Mouse (Mus musculus) layer of hippocampus, postnatal 14 days (tissue): ENCODE results near the gene Atxn1. TPM values are rescaled to one million over a fixed set of nuclear protein-coding genes. Genes with fewer than 3 reads are reported as not detected.

Source experiments
- DNase-seq, 2 experiments: peaks; one replicate each; pipeline ENCODE4 v3.0.0; 2021 to 2022; ENCODE audit warnings: low spot score in 2 of 2, mixed read lengths in 1 of 2
- long read RNA-seq, 2 experiments: library from polyadenylated mRNA; stranded (forward); transcript quantifications; one replicate each; pipeline ENCODE4 v2.0.0; 2021
- total RNA-seq, 2 experiments: library from RNA; stranded (reverse); gene quantifications; 2 replicates each; pipeline ENCODE4 v1.2.3; 2021

The Atxn1 gene
- 100 to 1,000 TPM in 1 of 2 experiments, 10 to 100 TPM in 1; 92.4 to 124 TPM for total RNA-seq
- long read RNA-seq, experiment 1, partial matches to known transcripts = 0 of 5 reads
- long read RNA-seq, experiment 1, other reads (novel, unspliced or antisense) = 5 of 5 reads
- long read RNA-seq, experiment 2, partial matches to known transcripts = 0 of 8 reads
- long read RNA-seq, experiment 2, other reads (novel, unspliced or antisense) = 8 of 8 reads

DNA sequence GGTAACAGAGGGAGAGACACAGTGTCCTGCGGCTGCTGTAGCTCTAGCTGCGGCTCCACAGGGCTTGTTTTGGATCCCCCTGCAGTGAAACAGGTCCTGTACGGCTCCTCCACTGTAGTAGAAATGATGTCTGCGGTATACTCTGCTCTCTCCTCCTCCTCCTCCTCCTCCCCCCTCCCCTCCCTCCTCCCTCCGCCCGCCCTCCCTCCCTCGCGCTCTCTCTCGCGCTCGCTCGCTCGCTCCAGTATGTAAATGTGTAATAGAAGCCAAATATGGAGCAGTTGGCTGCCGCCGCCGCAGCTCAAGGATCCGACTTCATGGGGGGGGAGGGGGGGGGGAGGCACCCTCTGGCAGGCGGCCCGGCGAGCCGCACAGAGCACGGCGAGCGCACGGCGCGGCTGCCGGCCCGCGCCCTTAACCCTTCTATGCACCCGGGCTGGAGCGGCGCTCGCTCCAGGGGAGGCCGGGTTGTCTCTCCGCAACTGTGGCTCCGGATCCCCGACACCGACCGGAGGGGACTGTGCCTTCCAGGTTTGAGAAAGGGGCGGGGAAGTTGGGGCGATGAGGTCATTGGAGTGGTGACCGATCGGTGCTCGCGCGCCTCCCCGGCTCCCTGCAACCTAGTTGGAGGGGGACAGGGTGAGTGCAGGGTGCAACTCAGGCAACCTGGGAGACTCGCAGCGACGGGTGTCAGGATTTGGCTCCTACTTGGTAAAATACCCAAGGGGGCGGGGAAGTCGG lies at the start of gene Atxn1:
Atxn1 (minus strand) TSS at position 156 of the 741 bp plus-strand sequence.
- peak; percentile 65 to 69 for DNase-seq

DNA sequence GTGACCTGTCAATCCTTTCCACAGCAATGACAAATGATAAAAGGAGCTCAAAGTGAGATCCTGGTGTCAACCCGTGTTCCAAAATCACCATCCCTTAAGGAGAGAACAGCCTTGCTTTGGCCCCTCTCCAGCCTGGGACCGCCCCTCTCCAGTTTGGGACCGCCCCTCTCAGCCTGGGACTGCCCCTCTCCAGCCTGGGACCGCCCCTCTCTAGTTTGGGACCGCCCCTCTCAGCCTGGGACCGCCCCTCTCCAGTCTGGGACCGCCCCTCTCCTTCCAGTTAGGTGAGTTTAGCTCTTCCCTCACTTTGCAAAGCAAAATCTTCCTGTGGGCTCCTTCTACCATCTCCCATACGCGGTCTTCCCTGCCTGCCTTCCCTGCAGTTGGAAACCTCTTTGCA lies 46.4 kb upstream of the Atxn1 start:
- no peak for DNase-seq

- no peak for DNase-seq
Measured at GRCm38 (mm10) chr13:46010075-46010474, 45.3 kb upstream of the Atxn1 start.

DNA sequence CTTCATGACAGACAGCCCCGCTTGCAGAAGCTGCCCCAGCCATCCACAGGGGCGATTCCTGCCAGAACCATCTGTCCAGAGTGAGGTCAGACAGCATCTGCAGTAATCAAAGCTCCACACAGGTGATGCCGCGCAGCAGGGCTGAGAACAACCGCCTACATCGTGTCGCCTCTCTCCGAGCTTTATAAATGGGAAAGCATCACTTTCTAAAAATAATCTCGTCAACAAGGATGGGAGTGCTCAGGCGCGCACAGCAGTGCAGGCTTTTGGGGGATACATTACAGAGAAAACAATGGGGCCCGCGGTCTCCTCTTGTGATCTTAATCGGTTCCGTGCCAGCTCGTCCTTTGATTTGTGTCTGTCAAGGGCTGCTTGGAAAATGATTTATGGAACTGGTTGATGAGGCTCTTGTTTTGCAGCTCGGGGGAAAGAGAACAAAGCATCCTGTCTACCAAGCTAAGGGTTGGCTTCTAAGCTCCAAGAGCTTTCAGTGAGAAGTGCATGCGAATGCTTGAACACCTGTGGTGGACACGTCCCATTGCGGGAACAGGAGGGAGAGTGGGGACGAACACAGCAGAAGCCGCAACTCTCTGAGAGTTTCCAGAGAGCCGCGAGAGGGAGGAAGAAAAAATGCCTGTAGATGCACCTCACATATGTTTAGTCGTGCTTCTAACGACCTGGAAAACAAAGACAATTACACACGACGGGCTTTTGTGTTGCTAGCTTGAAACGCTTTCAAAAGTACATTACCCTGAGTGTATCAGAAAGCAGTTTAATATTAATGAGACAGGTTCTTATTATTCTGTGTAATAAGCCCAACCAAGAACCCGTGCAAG lies 44.2 kb upstream of the Atxn1 start:
- peak in 1 of 2 experiments; percentile 54 for DNase-seq

DNA sequence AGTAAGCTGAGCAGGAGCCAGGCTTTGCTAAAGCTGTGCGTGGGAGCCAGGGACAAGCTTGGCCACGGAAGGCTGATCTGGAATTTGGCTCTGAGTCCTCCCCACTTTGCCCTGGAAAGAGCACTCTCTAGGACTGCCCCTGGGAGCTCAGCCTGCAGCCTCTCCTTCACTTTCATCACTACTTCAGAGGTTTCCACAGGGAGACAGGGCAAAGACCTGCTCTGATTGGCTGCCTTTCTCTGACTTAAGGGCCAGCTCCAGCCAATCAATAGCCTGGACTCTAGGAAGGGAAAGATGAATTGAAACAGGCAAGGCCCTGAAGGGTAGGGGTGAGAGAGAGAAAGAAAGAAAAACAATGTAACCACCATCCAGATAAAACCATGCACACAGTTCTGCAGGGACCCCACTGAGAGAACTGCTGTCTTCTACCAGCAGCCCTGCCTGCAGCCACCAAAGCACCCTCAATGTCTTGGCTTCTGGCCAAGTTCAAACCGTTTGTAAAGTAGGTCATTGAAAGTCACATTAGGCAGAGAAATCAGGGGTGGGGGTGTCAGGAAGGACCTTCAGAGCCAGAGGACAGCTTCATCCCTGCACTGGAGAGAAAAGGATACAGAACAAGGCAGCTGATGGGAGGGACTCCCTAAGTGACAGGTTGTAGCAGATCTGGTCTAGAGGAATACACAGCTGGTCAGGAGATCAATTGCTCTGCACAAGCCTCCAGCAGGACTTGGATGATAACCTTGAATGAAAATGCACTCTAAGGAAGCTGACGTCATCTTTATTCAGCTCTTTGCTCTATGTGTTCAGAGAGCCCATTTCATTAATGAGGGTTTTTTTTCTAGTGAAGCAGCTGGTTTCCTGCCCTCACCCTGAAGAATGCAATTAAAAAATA lies 41.6 kb upstream of the Atxn1 start:
- peak; percentile 41 to 59 for DNase-seq

GRCm38 (mm10) chr13:46005656-46006055 lies 40.8 kb upstream of the Atxn1 start:
- no peak for DNase-seq

DNA sequence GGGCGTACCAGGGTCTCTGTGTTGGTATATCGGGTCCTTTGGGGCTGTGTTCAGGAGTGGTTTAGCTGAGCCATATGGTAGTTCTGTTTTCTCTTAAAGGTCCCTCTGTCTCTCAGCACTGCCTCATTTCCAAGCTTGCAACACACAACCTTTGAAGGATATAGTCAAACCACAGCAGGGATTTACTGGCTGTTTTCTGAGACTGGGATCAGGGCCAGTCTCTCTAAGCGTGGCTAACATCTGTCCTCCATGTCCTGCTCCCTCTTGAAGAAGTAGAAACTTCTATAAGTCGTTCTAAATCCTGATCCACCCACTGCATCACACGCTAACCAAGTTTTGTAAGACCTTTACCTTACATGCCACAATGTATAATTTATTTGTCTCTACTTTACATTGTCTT lies 36.5 kb upstream of the Atxn1 start:
- no peak for DNase-seq

GRCm38 (mm10) chr13:45992953-45993352 lies 28.1 kb upstream of the Atxn1 start:
- no peak for DNase-seq

GRCm38 (mm10) chr13:45990486-45990885 lies 25.7 kb upstream of the Atxn1 start:
- DNase-seq = no peak

DNA sequence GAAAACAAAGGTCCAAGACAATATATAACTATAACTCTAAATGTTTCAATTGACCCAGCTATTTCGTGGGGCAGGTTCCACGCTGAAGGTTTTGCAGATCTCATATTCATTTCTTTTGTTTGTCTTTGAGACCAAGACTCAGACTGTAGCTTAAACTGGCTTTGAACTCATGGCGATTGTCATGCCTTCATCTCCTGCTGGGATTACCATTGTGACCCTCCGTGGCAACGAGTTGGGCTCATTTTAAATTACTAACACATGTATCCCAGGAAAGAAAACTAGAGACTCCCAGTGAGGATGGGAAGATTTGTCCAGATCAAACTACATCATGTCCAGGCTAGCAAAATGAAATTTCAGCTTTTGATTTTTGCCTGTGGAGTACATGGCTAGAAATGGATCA lies 14.4 kb upstream of the Atxn1 start:
- no peak for DNase-seq

DNA sequence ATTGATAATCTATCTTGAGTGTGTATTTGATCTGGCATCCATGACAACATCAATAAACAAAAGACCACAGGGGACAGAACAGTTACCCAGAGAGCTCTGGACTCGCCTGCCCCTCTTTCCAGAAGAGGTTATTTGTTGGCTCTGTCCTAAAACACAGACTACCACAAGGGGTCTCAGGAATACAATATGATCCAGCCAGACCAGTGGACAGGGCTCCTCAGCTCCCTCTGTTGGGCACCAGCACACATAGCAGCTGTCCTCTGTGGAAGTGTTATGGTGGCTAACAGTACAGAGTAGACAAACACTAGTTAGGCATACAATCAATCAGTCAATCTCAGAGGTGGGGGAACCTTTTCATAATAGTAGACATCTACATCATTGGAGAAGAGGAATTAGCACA lies 12.1 kb upstream of the Atxn1 start:
- peak in 1 of 2 experiments; percentile 47 for DNase-seq

- no peak for DNase-seq
Measured at GRCm38 (mm10) chr13:45974651-45975050, 9.8 kb upstream of the Atxn1 start.

DNA sequence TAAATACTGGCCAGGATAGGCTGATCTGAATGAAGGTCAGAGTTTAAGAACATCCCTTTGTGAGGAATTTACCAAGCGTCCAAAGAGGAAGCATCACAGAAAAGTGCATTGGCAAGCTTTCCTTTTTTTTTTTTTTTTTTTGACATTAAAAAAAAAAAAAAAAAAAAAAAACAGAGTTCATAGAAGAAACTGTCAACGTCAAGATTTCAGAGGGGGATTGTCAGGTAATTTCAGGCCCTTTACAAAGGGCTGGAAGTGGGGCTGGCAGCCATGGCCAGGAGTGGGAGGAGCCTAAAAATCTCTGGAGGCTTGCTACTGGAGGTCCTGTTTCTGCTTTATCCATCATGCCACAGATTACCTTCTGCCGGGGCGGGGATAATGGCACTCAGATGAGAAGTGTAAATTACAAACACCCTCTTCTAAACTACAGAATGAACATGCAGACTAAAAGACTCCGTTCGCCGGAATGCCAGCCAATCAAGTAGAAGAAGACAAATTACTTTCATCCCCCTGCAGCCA lies 9.2 kb upstream of the Atxn1 start:
- DNase-seq = no peak

DNA sequence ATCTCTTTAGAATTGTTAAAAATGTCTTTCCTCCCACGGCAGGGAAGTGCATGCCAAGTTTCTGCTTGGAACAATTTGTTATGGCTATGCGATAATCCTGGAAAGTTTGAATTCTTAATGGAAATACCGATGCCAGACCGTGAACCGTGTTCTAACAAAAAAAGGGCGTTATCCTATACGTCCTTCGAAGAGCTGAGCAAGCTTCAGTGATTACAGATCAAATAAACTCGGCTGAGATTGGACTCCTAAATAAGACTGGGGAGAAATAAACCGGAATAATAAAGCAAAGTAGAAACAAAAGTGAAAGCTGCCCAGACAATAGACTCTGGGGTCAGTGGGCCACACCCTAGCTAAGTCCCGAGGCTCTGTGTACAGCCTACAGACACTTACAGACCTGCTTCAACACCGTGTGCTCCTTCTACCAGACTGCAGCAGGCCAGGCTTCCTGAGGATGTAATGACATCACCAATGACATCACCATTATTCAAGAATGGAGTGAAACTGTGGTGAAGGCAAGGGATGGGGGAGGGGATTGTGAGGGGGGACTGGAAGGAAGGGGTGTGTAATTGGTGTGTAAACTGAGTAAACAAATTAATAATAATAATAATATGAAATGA lies 6.2 kb upstream of the Atxn1 start:
- no peak for DNase-seq

- no peak for DNase-seq
Measured at GRCm38 (mm10) chr13:45968206-45968605, 3.4 kb upstream of the Atxn1 start.

DNA sequence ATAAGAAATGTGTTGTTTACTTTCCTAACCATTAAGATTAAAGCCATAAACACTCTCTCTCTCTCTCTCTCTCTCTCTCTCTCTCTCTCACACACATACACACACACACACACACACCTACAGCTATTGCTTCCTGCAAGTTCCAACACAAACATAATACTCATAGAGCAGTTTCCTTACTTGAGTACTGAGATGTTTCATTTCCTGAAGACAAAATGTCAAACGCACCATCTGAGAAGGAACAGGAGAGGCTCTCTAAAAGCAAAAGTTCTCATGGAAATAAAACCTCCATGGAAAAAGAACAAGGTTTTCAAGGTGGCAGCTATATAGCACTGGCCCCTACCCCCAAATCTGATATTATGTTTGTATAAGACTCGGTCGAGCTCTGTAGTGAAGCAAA lies 2.6 kb upstream of the Atxn1 start:
- no peak for DNase-seq

DNA sequence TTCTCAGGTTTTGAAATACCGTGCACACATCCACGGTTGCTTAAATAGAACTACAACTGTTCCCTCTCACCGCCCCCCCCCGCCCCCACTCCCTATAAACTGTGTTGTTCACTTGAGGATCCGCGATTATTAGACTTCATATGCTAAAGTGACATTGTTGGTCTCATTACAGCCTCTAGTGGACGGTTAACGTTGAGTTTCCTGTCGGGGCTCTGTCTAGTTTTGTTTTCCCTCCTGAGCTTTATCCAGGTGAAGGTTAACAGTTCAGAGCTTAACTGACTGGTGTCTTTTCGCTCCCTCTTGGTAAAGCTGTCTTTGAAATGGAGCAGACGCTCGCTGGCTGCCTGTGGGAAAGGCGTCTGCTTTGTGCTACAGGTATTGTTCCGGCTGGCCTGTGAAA lies 1.8 kb upstream of the Atxn1 start:
- DNase-seq = peak; percentile 36 to 42

- DNase-seq = no peak
Measured at GRCm38 (mm10) chr13:45965594-45966432, 1.0 kb upstream of the Atxn1 start.

DNA sequence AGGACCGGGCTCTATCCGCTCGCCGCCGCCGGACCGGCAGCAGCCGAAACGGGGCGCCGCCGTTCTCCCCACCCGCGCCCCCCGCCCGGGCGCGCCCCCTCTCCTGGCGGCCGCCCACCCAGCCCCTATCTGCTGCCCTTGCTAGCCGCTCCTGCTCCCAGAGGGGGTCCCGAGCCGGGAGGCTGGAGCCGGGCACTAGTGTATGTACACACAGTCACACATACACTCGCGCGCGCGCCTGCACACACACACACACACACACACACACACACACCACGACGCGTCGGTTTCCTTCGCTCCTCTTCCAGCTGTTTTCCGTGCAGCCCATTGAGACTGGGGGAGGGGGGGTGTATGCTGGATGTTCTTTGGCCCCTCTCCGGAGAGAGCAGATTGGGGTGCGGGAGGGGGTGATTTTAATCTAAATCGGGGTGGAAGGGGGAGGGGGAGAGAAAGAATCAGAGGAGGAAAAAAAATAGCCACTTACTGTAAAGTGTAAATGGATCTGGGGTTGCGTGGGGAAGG lies 416 bp downstream of the Atxn1 start:
- DNase-seq = peak; percentile 40 to 57
